Mouse (Mus musculus) kidney, adult 2 months (tissue): ENCODE measurements around the gene Ankrd13c.

ENCODE experiments used
- CTCF ChIP-seq: fragments of 200-500 bp; conservative IDR thresholded peaks from 2 replicates; pipeline ENCODE4 v1.5.1; 2011; ENCODE audit warnings: low read depth, mild to moderate bottlenecking, control low read depth, low read length, moderate library complexity, mixed read lengths; ENCODE audit not compliant: insufficient read depth, insufficient read length
- POLR2A ChIP-seq: fragments of 200-500 bp; IDR thresholded peaks from one replicate; pipeline ENCODE4 v1.6.1; 2011; ENCODE audit warnings: low read depth, low read length, control low read depth

DNA sequence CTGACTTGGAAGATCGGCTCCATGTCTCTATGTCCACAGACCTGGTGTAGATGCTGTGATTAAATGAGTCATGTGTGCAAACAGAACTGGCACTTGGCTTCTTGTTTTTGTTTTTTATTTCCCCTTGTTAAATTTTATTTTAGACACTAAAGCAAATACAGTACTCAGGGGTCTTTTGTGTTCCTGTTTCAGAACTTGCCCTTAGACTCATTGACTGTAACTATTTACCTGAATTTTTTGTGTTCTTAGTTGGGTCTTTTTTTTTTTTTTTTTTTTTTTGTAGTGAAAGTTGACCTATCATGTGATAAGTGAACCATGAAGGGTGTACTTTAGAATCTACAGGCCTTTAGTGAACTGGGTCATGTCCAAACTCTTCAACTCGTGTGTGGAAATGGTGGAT, 93.7 kb downstream of the Ankrd13c start:
- TF ChIP-seq CTCF (no peak), POLR2A (no peak)
